Mouse (Mus musculus) urinary bladder, adult 18-20 months (tissue): ENCODE measurements around the gene Gm20379.

Experiments used
- DNase-seq, 2 experiments: peaks; one replicate each; pipeline ENCODE4 v3.0.0; 2022; ENCODE audit warnings: low spot score in 2 of 2, mixed read lengths in 2 of 2

The Gm20379 gene

DNA sequence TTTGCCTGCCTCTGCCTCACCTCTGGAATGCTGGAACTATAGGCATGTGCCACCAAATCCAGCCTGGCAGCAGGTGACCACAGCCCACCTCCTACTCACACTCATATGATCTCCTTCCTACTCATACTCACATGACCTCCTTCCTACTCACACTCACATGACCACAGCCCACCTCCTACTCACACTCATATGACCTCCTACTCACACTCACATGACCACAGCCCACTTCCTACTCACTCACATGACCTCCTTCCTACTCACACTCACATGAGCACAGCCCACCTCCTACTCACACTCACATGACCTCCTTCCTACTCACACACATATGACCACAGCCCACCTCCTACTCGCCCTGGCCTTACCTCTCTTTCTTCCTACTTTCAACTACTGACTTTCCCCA lies 31.1 kb downstream of the Gm20379 start:
- no peak for DNase-seq

DNA sequence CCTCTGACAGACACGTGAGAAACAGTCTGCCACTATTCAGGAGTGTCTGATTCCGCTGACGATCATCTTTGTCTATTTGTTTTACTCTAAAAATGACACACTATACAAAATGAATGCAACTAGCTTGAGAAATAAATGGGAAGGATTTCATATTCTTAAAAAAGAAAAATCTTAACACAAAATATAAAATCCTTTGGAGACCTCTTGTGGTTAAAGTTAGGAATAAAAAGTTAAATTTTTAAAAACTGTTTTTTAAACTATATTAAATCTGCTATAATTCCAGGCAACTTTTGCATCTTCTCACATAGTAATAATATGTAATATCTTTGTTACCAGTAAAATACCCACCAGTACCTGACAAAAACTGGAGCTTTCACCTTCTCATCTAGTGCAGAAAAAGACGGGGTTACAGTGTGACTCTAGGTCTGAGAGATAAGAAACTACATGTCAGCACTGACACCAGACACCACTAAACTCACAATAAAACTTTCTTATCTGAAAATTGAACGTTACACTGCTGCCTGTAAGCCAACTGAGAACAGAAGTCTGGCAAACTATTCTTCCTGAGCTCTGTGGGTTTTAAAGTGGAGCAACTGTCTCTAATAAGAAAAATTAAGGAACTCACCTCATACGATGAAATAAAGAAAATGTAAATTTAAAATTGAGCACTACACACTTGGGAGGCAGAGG lies 32.1 kb downstream of the Gm20379 start:
- DNase-seq, result no peak

- DNase-seq, result no peak
Measured at GRCm38 (mm10) chr13:92339787-92340186, 34.0 kb downstream of the Gm20379 start.

- DNase-seq, result no peak
Measured at GRCm38 (mm10) chr13:92344033-92344432, 38.3 kb downstream of the Gm20379 start.

GRCm38 (mm10) chr13:92346338-92346737 lies 40.6 kb downstream of the Gm20379 start:
- DNase-seq, result no peak

GRCm38 (mm10) chr13:92351100-92351499 lies 45.3 kb downstream of the Gm20379 start:
- no peak for DNase-seq

DNA sequence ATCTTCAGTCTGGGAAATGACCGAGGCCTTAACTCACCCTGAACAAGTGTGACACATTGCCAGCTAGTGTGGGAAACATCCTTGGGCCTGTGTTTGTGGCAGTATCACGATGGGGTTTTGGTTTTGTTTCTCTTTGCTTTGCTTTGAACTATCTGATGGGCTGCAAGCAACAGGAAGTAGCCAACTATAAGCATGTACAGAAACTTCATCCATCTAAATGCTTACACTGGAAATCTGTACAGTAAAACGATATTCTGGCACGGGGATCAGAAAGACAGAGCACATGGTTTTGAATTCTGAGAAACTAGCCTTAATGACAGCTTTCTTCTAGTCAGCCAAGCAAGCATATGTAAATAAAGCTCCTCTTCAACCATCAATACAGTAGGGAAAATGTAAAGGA lies 48.2 kb downstream of the Gm20379 start:
- DNase-seq, result no peak

DNA sequence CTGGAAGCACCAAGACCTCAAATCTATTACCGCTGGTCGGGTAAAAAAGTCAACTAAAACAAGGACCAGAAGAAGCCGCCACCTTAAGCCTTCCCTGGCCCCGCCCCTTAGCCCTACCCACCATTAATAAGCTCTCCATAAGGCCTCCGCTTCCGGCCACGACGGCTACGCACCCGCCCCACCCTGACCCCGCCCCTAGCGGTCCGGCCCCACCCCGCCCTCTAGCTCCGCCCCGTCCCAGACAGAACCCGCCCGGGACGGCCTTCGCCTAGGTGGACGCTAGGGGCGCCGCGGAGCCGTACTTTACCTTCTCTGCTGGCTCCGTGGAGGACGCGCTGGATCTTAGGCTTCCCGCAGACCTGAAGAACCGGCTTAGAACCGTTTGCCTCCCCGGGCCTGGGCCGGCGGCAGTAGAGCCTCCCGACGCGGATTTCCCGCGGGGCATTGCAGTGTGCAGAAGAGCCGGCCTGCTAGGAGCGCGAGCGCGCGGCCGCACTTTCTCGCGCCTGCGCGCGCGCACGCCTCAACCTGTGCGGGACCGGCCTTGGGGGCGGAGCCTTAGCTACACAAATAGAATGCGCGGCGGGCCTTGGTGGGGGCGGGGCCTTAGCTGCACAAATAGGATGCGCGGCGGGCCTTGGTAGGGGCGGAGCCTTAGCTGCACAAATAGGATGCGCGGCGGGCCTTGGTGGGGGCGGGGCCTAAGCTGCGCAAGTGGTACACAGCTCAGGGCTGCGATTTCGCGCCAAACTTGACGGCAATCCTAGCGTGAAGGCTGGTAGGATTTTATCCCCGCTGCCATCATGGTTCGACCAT lies 48.9 kb downstream of the Gm20379 start, which contains the start of the genes Dhfr and Msh3:
Dhfr (plus strand) TSS at position 271 of the 816 bp plus-strand sequence.
Msh3 (minus strand) TSS at position 548 of the 816 bp plus-strand sequence.
- peak; percentile 91 to 96 for DNase-seq

DNA sequence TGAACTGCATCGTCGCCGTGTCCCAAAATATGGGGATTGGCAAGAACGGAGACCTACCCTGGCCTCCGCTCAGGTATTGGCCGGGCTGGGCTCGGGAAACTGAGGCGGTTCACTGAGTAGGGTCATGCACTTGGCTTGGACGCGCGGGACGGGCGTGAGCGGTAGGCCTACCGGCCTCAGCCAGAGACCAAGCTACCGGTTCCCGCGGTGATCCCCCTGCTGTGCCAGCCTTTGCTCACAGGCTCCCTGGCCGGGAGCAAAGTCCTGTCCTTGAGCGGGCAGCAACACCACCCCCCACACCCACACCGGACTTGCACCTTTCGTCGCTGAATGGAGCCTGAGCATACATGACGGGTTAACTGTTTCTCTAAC lies 49.5 kb downstream of the Gm20379 start:
- no peak for DNase-seq

- DNase-seq, result no peak
Measured at GRCm38 (mm10) chr13:92356376-92356775, 50.6 kb downstream of the Gm20379 start.
